Mouse (Mus musculus) liver, embryonic 14.5 days (tissue): ENCODE measurements around the gene Rbbp4.

Experiments used
- CTCF ChIP-seq: IDR thresholded peaks from 2 replicates; pipeline ENCODE4 v1.5.1; 2016; ENCODE audit warnings: antibody characterized with exemption, low read depth, control low read depth
- EP300 ChIP-seq: IDR thresholded peaks from 2 replicates; pipeline ENCODE4 v1.6.1; 2016; ENCODE audit warnings: antibody characterized with exemption, low read depth

- TF ChIP-seq CTCF = no peak
- peak; percentile 87 for TF ChIP-seq EP300
These were observed 40.0 kb downstream of the Rbbp4 start for GRCm38 (mm10) chr4:129295188-129295587.
